Mouse (Mus musculus) hindbrain, embryonic 11.5 days (tissue): ENCODE results near the gene Snapc4. TPM values are rescaled to one million over a fixed set of nuclear protein-coding genes. Genes with fewer than 3 reads are reported as not detected.

Experiments used
- ATAC-seq: fragments of 200-750 bp; cut with Nextera tagmentation; 2 replicates; pipeline ENCODE4 v1.8.0; 2017; ENCODE audit warnings: mild to moderate bottlenecking, moderate TSS enrichment, moderate library complexity; ENCODE audit not compliant: low FRiP score
- DNase-seq: peaks from one replicate; pipeline ENCODE4 v3.0.0-alpha.2; 2015; ENCODE audit warnings: low spot score
- H3K27ac ChIP-seq: fragments of 300-500 bp; sonication (generic); 2 replicates; pipeline ENCODE4 v1.5.1; 2014; ENCODE audit warnings: mild to moderate bottlenecking, low read depth, low read length
- H3K27me3 ChIP-seq: fragments of 300-500 bp; sonication (generic); 2 replicates; pipeline ENCODE4 v1.6.1; 2014; ENCODE audit warnings: mild to moderate bottlenecking, low read length, moderate library complexity, mixed read lengths; ENCODE audit not compliant: control insufficient read depth, insufficient read depth
- H3K36me3 ChIP-seq: fragments of 300-500 bp; sonication (generic); 2 replicates; pipeline ENCODE4 v1.6.1; 2014; ENCODE audit warnings: mild to moderate bottlenecking, low read length, moderate library complexity, mixed read lengths; ENCODE audit not compliant: control insufficient read depth, insufficient read depth
- H3K4me1 ChIP-seq: fragments of 300-500 bp; sonication (generic); replicated peaks from 2 replicates; pipeline ENCODE4 v1.6.1; 2014; ENCODE audit warnings: low read length, mixed read lengths; ENCODE audit not compliant: control insufficient read depth, insufficient read depth
- H3K4me2 ChIP-seq: fragments of 300-500 bp; sonication (generic); replicated peaks from 2 replicates; pipeline ENCODE4 v1.6.1; 2014; ENCODE audit warnings: mild to moderate bottlenecking, low read depth, low read length
- H3K4me3 ChIP-seq: fragments of 300-500 bp; sonication (generic); 2 replicates; pipeline ENCODE4 v1.5.1; 2014; ENCODE audit warnings: low read depth, low read length
- H3K9ac ChIP-seq: fragments of 300-500 bp; sonication (generic); 2 replicates; pipeline ENCODE4 v1.6.1; 2014; ENCODE audit warnings: low read depth, low read length
- H3K9me3 ChIP-seq: fragments of 300-500 bp; sonication (generic); 2 replicates; pipeline ENCODE4 v1.6.1; 2016; ENCODE audit warnings: low read length; ENCODE audit not compliant: control insufficient read depth
- WGBS: fragments of 180-500 bp; shearing (Covaris S2); extraction: QIAGEN DNeasy Blood & Tissue Kit; methylation state at CpG from one replicate; pipeline ENCODE4 v1.1.7; 2014; 5-methylcytosine and 5-hydroxymethylcytosine counted together
- polyA plus RNA-seq: library from polyadenylated mRNA; unstranded; fragments of >200 nt; fragmentation: Nextera tagmentation; extraction: Ambion mirVana; gene quantifications from 2 replicates; pipeline ENCODE4 v1.2.1, GENCODE M21; 2014

Gene Snapc4
- polyA plus RNA-seq, 1 experiment from 2014 or later, result 22.1 TPM

GRCm38 (mm10) chr2:26409362-26409761 is 28.9 kb upstream of the Snapc4 start:
- H3K36me3 ChIP-seq, result peaks cover 4% of the 10 kb centered on the region
- H3K4me3 ChIP-seq, result no peak overlapping the region; the same call in 1 of the 2 replicates
- 56% methylated on average over 3 of the region's 3 CpGs for WGBS
- ATAC-seq (peak; percentile 31; the same call in 1 of the 2 replicates), DNase-seq (no peak)
- no peak overlapping the region; the same call in 1 of the 2 replicates for H3K9ac ChIP-seq
- H3K9me3 ChIP-seq, result no peaks in the 10 kb centered on the region
- no peak overlapping the region; the same call in 1 of the 2 replicates for H3K4me2 ChIP-seq
- no peak overlapping the region for H3K27ac ChIP-seq
- peaks cover 17% of the 10 kb centered on the region for H3K4me1 ChIP-seq
- H3K27me3 ChIP-seq, result no peaks in the 10 kb centered on the region

DNA sequence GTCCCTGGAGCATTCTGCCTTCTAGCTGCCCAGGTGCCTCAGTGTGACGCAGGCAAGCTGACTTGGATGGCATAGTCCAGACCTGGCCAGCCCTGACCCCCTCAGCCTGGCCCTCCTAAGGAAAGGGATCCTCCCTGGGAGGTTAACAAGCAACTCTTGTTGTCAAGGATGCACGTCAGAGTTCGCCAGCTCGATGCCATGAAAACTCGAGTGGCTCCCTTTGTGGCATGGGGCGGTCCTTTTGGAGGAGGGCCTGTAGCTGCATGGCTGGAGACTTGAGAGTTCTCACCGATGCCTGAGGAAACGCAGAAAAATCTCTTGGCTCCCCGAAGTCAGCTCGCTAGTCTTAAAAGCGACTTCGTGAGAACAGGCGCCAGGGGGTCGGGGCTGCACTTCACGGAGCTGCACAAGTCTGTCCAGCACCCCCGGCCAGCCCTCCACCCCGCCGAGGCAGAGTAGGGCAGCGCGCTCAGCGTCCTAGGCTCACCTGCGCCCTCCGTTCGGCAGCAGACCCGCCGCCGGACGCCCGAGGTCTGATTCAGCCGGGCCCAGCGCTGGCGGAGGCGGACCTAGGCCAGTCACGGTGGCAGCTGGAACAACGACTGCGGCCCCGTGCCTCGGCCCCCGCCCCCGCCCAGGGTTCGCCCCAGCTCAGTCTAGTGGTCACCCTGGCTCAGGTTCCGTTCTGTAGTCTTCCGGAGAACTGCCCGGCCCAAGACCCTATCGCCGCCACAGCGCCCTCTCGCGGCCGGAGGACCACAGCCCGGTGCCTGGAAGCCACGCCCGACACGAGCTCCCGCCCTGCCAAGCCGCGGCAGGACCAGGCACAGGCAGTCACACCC is 28.3 kb upstream of the Snapc4 start, which contains the start of gene Inpp5e:
Inpp5e (minus strand) TSS at position 689 of the 842 bp plus-strand sequence.
- peaks cover 4% of the 10 kb centered on the region for H3K36me3 ChIP-seq
- WGBS, result under 1% methylated on average over 43 of the region's 57 CpGs

DNA sequence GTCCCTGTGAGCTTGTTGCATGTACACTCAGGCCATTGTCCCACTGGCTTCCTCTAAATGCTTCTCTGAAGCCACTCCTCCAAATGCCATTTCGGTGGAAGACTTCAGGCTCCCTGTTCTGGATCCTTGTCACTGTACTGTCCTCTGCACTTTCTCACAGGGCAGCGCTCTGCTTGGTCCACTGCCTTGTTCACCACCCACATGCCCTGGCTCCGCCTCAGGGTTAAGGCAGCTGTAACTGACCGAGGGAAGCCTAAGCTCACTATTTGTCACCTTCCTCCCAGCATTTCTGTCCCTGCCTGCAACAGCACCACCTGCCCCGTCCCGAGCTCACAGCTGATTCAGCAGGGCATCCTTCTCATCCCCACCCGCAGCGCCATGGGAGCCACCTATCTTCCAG is 22.9 kb upstream of the Snapc4 start:
- no peak overlapping the region for H3K4me3 ChIP-seq
- H3K4me2 ChIP-seq, result no peak overlapping the region
- H3K9ac ChIP-seq, result no peak overlapping the region
- H3K4me1 ChIP-seq, result peaks cover 15% of the 10 kb centered on the region
- no peak overlapping the region for H3K27ac ChIP-seq
- H3K27me3 ChIP-seq, result no peaks in the 10 kb centered on the region
- WGBS, result 88% methylated on average over 8 of the region's 8 CpGs
- peaks cover 17% of the 10 kb centered on the region; the same call in 1 of the 2 replicates for H3K36me3 ChIP-seq
- no peak for ATAC-seq
- DNase-seq, result no peak
- H3K9me3 ChIP-seq, result no peaks in the 10 kb centered on the region

More for the DNA sequence above, 28.3 kb upstream of the Snapc4 start, which contains the start of gene Inpp5e:
- Histone ChIP-seq H3K27ac (peak within 1 kb of the TSS; percentile 75), H3K9me3 (no peaks in the 10 kb centered on the region), H3K4me1 (peaks cover 17% of the 10 kb centered on the region), H3K27me3 (no peaks in the 10 kb centered on the region), H3K4me3 (peak within 1 kb of the TSS; percentile 90), H3K9ac (peak within 1 kb of the TSS; percentile 92), H3K4me2 (peak within 1 kb of the TSS; percentile 92)
- ATAC-seq (peak; percentile 96), DNase-seq (peak; percentile 99)

GRCm38 (mm10) chr2:26402265-26402664 is 21.8 kb upstream of the Snapc4 start:
- Histone ChIP-seq H3K27me3 (no peaks in the 10 kb centered on the region), H3K36me3 (peaks cover 24% of the 10 kb centered on the region; the same call in 1 of the 2 replicates), H3K9me3 (no peaks in the 10 kb centered on the region), H3K4me2 (no peak overlapping the region), H3K9ac (no peak overlapping the region), H3K4me1 (peaks cover 5% of the 10 kb centered on the region; the same call in 1 of the 2 replicates), H3K4me3 (no peak overlapping the region), H3K27ac (no peak overlapping the region)
- DNase-seq (no peak), ATAC-seq (no peak)
- WGBS, result 88% methylated on average over 1 of the region's 1 CpGs

- Histone ChIP-seq H3K27ac (no peak overlapping the region), H3K9me3 (no peaks in the 10 kb centered on the region), H3K4me1 (0 out of 2 replicates have a peak, but pooled peaks cover 2% of the 10 kb centered on the region), H3K4me3 (no peak overlapping the region), H3K9ac (no peak overlapping the region), H3K36me3 (peaks cover 28% of the 10 kb centered on the region), H3K4me2 (no peak overlapping the region), H3K27me3 (no peaks in the 10 kb centered on the region)
- ATAC-seq (no peak), DNase-seq (no peak)
- WGBS, result 86% methylated on average over 4 of the region's 4 CpGs
Measured at GRCm38 (mm10) chr2:26401023-26401422, 20.6 kb upstream of the Snapc4 start.

DNA sequence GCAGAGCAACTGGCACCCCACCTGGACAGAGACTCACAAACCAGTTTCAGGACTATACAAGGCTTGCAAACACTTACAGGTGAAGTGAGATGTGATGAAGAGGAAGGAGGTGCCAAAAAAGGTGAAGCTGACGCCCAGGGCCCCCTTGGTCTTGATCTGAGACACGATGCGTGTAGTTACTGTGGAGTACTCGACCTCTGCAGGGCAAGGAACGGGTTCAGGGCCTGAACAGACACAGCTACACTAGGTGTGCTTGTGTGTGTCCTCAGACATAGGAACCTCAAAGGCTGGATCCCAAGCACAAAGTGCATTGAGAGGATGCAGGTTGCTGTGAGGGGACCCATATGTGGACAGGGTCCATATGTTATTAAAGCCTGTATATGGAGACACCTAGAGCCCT is 19.8 kb upstream of the Snapc4 start:
- H3K9me3 ChIP-seq, result no peaks in the 10 kb centered on the region
- H3K4me1 ChIP-seq, result no peaks in the 10 kb centered on the region
- 88% methylated on average over 5 of the region's 5 CpGs for WGBS
- H3K27me3 ChIP-seq, result no peaks in the 10 kb centered on the region
- ATAC-seq, result no peak
- H3K4me2 ChIP-seq, result no peak overlapping the region
- no peak overlapping the region for H3K9ac ChIP-seq
- no peak for DNase-seq
- H3K36me3 ChIP-seq, result peaks cover 35% of the 10 kb centered on the region
- H3K4me3 ChIP-seq, result no peak overlapping the region
- H3K27ac ChIP-seq, result no peak overlapping the region

DNA sequence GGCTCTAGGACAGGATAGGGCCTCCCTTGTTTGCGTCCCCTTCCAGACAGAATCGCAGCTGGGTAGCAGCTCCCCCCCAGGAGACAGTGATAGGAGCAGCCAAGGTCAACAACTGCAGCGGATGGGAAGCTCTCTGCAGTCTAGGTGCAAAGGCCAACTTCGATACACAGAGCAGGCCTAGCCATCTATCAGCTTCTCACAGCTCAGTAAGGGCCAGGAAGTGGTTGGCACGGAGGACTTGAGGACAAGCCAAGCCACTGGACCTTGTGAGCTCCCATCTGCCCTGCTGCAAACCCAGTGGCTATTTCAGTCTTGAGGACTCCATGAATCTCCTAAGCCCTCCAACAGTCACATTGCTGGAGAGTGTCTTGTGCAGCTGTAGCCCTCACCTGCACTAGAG is 19.2 kb upstream of the Snapc4 start:
- Histone ChIP-seq H3K4me1 (no peaks in the 10 kb centered on the region), H3K4me2 (no peak overlapping the region), H3K27ac (no peak overlapping the region), H3K27me3 (no peaks in the 10 kb centered on the region), H3K9ac (no peak overlapping the region), H3K36me3 (peaks cover 40% of the 10 kb centered on the region), H3K4me3 (no peak overlapping the region), H3K9me3 (no peaks in the 10 kb centered on the region)
- 86% methylated on average over 5 of the region's 5 CpGs for WGBS
- DNase-seq, result no peak
- no peak for ATAC-seq

DNA sequence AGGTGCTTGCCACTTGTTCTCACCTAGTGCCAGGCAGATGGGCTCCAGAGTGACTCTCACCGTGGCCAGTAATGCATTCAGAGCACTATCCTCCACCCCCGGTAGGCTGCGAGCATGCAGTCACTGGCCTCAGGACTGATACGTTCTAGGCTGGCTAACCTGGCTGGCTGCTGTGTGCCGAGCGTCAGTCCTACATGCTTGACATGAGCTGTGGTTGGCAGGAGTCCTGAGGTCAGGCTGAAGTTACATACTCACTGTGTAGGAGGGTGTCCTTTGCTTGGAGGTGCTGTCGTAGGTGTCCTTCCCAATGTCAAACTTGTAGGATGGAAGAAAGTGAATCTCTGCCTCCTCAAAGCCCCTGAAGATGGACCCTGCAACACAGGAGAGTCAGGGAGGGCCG is 18.5 kb upstream of the Snapc4 start:
- Histone ChIP-seq H3K27ac (no peak overlapping the region), H3K4me1 (no peaks in the 10 kb centered on the region), H3K27me3 (no peaks in the 10 kb centered on the region), H3K36me3 (peaks cover 43% of the 10 kb centered on the region), H3K9ac (no peak overlapping the region), H3K9me3 (no peaks in the 10 kb centered on the region), H3K4me2 (no peak overlapping the region), H3K4me3 (no peak overlapping the region)
- no peak for ATAC-seq
- DNase-seq, result no peak
- WGBS, result 86% methylated on average over 8 of the region's 8 CpGs

GRCm38 (mm10) chr2:26391617-26392016 is 11.2 kb upstream of the Snapc4 start:
- no peaks in the 10 kb centered on the region for H3K27me3 ChIP-seq
- peaks cover 4% of the 10 kb centered on the region; the same call in 1 of the 2 replicates for H3K4me1 ChIP-seq
- H3K4me2 ChIP-seq, result no peak overlapping the region
- H3K27ac ChIP-seq, result no peak overlapping the region
- 95% methylated on average over 6 of the region's 6 CpGs for WGBS
- no peaks in the 10 kb centered on the region for H3K9me3 ChIP-seq
- no peak for DNase-seq
- ATAC-seq, result no peak
- peaks cover 36% of the 10 kb centered on the region for H3K36me3 ChIP-seq
- no peak overlapping the region for H3K9ac ChIP-seq
- peak overlapping the region; percentile 4; the same call in 1 of the 2 replicates for H3K4me3 ChIP-seq
